Mouse (Mus musculus): ENCODE data around the gene Gm17545. TPM values are rescaled to one million over a fixed set of nuclear protein-coding genes. Genes with fewer than 3 reads are reported as not detected.

Gene Gm17545
- total RNA-seq, 2 experiments from 2014 or later = not detected

- DNase-seq = no peak
- intact Hi-C loops (cut with DNase I) = no loop called here
These were observed 15.3 kb upstream of the Gm17545 start for GRCm38 (mm10) chr9:22438826-22439225.

GRCm38 (mm10) chr9:22443157-22443556 lies 10.9 kb upstream of the Gm17545 start:
- no peak for DNase-seq
- intact Hi-C loops (cut with DNase I) = no loop called here

- DNase-seq = no peak
- intact Hi-C loops (cut with DNase I) = no loop called here
These were observed 9.0 kb upstream of the Gm17545 start for GRCm38 (mm10) chr9:22445123-22445522.

- no peak for DNase-seq
- intact Hi-C loops (cut with DNase I) = no loop called here
These were observed 6.9 kb upstream of the Gm17545 start for GRCm38 (mm10) chr9:22447213-22447612.

GRCm38 (mm10) chr9:22448420-22448819 lies 5.7 kb upstream of the Gm17545 start:
- intact Hi-C loops (cut with DNase I) = no loop called here
- DNase-seq = no peak

GRCm38 (mm10) chr9:22449209-22449608 lies 4.9 kb upstream of the Gm17545 start:
- no peak for DNase-seq
- intact Hi-C loops (cut with DNase I) = no loop called here

GRCm38 (mm10) chr9:22452697-22453096 lies 1.4 kb upstream of the Gm17545 start:
- no peak for DNase-seq
- intact Hi-C loops (cut with DNase I) = no loop called here

- intact Hi-C loops (cut with DNase I) = no loop called here
These were observed 577 bp upstream of the Gm17545 start for GRCm38 (mm10) chr9:22453501-22453924.

GRCm38 (mm10) chr9:22455041-22455440 lies 951 bp downstream of the Gm17545 start:
- intact Hi-C loops (cut with DNase I) = no loop called here

More at GRCm38 (mm10) chr9:22453501-22453924, 577 bp upstream of the Gm17545 start:
- no peak for DNase-seq

GRCm38 (mm10) chr9:22457142-22457835 lies 3.2 kb downstream of the Gm17545 start:
- peak in 1 of 2 experiments; percentile 19 for DNase-seq
- intact Hi-C loops (cut with DNase I) = no loop called here

More at GRCm38 (mm10) chr9:22455041-22455440, 951 bp downstream of the Gm17545 start:
- no peak for DNase-seq

GRCm38 (mm10) chr9:22461946-22462345 lies 7.9 kb downstream of the Gm17545 start:
- intact Hi-C loops (cut with DNase I) = no loop called here
- peak; percentile 20 to 28 for DNase-seq

GRCm38 (mm10) chr9:22466212-22466611 lies 12.1 kb downstream of the Gm17545 start:
- intact Hi-C loops (cut with DNase I) = no loop called here
- DNase-seq = no peak

GRCm38 (mm10) chr9:22467371-22468169 lies 13.5 kb downstream of the Gm17545 start:
- intact Hi-C loops (cut with DNase I) = no loop called here
- peak; percentile 68 to 71 for DNase-seq

- intact Hi-C loops (cut with DNase I) = no loop called here
- no peak for DNase-seq
These were observed 14.2 kb downstream of the Gm17545 start for GRCm38 (mm10) chr9:22468170-22468898.

GRCm38 (mm10) chr9:22468899-22469259 lies 14.8 kb downstream of the Gm17545 start:
- no peak for DNase-seq
- intact Hi-C loops (cut with DNase I) = no loop called here

- intact Hi-C loops (cut with DNase I) = no loop called here
- DNase-seq = no peak
These were observed 15.6 kb downstream of the Gm17545 start, which contains the start of gene Rp9 for GRCm38 (mm10) chr9:22469643-22470042. Gene Rp9 (minus strand): TSS chr9:22469743.

- peak; percentile 93 to 95 for DNase-seq
- intact Hi-C loops (cut with DNase I) = no loop called here
These were observed 21.4 kb downstream of the Gm17545 start, which contains the start of gene Bbs9 for GRCm38 (mm10) chr9:22475424-22475868. Gene Bbs9 (plus strand): TSS chr9:22475715.

GRCm38 (mm10) chr9:22476265-22476664 lies 22.2 kb downstream of the Gm17545 start:
- intact Hi-C loops (cut with DNase I) = no loop called here
- peak; percentile 20 to 22 for DNase-seq

- intact Hi-C loops (cut with DNase I) = no loop called here
These were observed 24.9 kb downstream of the Gm17545 start for GRCm38 (mm10) chr9:22478946-22479345.

GRCm38 (mm10) chr9:22483866-22484561 lies 29.9 kb downstream of the Gm17545 start:
- no peak for DNase-seq
- intact Hi-C loops (cut with DNase I) = no loop called here

More at GRCm38 (mm10) chr9:22478946-22479345, 24.9 kb downstream of the Gm17545 start:
- no peak for DNase-seq

Data from heart, postnatal 10 days (tissue).